Mouse (Mus musculus) heart, adult 9 months (tissue): Measurements from ENCODE around the gene C8g.

Experiments used
- DNase-seq, 2 experiments: peaks; one replicate each; pipeline ENCODE4 v3.0.0; 2022; ENCODE audit warnings: low spot score in 2 of 2

Gene C8g

GRCm38 (mm10) chr2:25501593-25502486 lies at the start of gene C8g:
Gene C8g, minus strand, starts transcription at chr2:25501719.
- no peak for DNase-seq

GRCm38 (mm10) chr2:25551186-25551585 lies 49.7 kb upstream of the C8g start:
- DNase-seq, result peak in 1 of 2 experiments; percentile 48

- peak; percentile 35 to 46 for DNase-seq
These were observed 47.8 kb upstream of the C8g start for GRCm38 (mm10) chr2:25549021-25549991.

DNA sequence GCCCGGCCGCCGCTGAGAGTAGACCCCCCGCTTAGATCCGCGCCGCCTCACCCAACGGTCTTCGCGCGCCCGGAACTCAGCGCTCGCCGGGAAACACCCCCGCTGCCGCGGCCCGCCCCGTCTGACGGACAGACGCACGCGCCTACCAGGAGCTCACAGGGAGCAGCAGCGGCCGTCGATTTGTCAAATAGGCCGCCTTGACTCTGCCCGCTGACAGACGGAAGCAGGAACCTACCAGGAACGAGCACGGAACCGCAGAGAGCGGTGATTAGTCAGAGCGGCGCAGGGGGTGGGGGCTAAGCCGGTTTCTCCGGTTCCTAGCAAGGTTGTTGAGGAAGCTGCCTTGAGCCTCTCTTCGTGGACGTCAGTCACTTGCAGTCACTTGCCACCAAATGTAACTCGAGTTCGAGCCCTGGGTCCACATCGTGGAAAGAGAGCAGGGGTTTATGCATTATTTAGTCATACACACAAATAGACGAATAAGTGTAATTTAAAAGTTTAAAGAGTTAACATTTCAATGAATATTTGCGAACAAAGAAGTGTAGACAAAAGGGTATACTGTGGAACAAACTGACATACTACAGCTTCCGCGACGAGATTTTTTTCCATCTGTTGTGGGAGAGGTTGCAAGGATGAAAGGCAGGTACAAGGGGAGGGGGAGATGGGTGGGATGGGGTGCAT lies 45.4 kb upstream of the C8g start, which contains the start of gene Traf2:
Gene Traf2 (minus strand): TSS at position 130 of the 681 bp plus-strand sequence.
- peak; percentile 99 for DNase-seq

DNA sequence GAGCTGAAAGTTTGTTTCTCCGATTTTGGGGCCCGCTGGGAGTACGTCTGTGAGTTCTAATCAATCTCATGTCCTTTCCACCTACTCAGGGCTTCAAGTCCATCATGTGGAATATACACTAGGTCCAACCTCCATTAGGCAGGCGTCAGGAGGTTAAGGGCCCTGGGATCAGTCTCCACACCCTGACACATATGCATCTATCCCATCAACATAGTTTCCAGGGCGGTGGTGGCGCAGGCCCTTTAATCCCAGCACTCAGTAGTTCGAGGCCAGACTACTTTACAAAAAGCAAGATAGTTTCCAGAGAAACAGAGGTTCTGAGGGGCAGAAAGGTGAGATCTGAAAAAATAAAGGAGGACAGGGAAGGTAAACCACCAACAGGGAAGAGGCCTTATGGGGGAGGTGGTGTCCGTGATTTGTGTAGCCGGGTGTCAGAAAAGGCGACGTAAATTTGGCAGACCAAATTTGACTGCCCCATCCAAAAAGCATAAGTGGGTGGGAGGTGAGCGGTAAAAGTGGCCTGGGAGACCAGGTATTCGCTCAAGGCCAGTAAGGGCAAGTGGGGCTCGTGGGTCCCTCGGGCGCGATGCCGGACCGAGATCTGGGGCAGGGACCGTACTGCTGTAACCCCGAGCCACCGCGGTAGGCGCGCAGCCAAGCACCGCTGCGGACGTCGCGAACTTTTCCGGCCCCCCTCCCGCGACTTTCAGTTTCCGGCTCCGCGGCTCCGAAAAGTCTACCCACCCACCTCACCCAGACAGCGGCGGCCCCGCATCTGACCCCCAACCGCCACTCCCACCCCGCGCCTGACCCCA lies 44.7 kb upstream of the C8g start:
- no peak for DNase-seq

- DNase-seq, result no peak
These were observed 40.3 kb upstream of the C8g start for GRCm38 (mm10) chr2:25541644-25542367.

GRCm38 (mm10) chr2:25540541-25540948 lies 39.0 kb upstream of the C8g start:
- DNase-seq, result peak in 1 of 2 experiments; percentile 33

GRCm38 (mm10) chr2:25536531-25536930 lies 35.0 kb upstream of the C8g start:
- DNase-seq, result no peak

DNA sequence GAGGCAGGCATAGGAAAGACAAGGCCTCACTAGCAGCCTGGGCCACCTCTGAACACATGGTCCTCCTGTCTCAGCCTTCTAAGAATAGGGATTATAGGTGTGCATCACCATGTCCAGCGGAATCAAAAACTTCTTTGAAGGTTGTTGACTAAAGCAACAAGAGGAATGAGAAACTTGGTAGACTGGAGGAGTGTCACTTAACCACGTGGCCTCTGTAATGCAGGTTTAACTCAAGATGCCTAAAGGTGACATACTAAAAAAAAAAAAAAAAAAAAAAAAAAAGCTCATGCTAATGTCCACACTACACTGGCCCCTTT lies 33.3 kb upstream of the C8g start:
- DNase-seq, result no peak

GRCm38 (mm10) chr2:25534178-25534865 lies 32.8 kb upstream of the C8g start:
- DNase-seq, result peak; percentile 81 to 90

DNA sequence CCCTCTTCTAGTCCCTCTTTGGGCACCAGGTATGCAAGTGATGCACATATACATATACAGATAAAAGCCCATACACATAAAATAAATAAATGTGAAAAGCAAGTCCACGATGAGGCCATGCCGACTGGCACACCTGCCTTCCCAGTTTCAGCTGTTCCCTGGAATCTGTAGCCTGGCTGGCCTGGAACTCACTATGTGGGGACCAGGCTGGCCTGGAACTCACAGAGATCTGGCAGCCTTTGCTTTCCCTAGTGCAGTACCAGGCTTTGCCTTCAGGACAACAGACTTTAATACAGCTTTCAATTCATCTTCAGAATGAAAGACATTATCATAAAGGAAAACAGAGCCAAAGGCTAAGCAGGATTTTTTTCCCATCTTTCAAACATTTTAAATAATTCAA lies 32.2 kb upstream of the C8g start:
- DNase-seq, result no peak

DNA sequence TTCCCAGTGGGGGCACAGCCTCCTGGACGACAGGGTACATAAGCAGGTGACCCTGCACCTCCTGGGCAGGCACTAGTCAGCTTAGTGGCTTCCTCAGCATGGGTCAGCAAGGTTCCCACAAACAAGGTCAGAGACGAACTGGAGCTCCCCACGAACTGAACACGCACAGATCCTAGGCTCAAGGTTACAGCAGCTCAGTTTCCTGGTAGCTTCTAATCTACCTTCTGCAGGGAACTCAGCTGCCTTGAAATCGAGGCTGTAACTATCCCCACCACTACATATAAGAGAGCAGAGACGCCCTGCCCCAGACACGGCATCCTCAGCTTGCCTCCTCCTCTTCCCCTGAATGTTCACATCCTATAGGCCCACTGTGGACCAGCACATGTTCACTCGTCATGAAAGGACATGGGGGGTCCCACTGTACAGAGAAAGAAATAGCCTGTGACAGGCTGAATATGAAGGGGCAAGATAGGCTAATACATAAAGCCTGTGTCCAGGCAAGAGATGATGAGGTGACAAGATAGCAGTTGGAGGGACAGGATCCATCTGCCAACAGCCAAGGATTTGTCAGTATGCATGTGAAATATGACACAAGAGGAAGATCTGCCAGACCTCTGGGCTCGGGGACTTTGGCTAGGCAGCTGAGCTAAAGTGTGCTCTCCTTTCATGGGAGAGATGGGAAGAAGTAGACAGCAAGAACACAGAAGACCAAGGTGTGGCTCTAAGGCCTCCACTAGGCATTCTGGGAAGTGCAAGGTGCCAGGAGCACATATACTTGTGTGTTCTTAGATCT lies 25.2 kb upstream of the C8g start:
- DNase-seq, result no peak

DNA sequence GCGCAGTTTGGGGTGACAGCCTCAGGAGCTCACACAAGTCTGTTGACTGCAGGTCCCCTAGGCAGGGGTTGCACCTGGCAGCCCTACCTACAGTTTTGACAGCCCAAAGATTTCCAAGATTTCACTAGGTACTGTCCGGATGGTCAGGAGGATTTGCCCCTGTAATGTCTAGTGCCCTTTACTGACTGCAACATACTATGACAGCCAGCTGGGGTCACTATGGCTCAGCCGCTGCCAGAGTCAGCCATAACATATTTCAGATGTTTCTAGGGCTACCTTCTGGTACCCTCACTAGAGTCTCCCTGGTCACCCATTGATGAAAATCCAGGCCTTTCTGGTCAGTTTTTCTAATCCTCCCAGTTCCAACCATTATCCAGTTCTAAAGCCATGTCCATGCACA lies 8.4 kb upstream of the C8g start:
- no peak for DNase-seq

- no peak for DNase-seq
These were observed 5.4 kb upstream of the C8g start for GRCm38 (mm10) chr2:25506964-25507363.

- no peak for DNase-seq
These were observed 4.3 kb upstream of the C8g start for GRCm38 (mm10) chr2:25505860-25506259.

DNA sequence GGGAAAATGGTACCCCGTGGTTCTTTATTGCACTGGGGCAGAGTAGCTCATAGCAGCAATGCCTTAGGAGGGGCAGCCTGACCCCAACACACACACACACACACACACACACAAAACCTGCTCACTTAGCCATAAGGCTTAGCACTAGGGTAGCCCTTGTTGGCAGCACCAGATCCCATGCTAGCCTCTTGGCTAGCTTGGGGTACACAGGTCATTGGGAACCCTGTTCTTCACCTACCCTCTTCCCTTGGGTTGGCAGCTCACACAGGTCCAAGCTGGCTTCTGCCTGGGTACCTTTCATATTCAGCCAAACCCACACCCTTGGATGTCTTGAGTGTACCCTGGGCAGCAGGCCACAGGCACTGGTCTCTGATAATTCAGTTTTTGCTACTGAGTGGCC lies 3.5 kb upstream of the C8g start:
- DNase-seq, result no peak

GRCm38 (mm10) chr2:25504538-25504937 lies 3.0 kb upstream of the C8g start:
- no peak for DNase-seq

GRCm38 (mm10) chr2:25502726-25503125 lies 1.2 kb upstream of the C8g start:
- no peak for DNase-seq
